Mouse (Mus musculus): ENCODE results near the gene Kbtbd2.

- TF ChIP-seq CTCF (IDR thresholded peaks at IDR 0.05; ENCODE audit: borderline replicate concordance, control insufficient read depth, extremely low read depth, insufficient read depth, low read length, poor library complexity) (no peak), POLR2A (IDR thresholded peaks at IDR 0.05; ENCODE audit: control insufficient read depth, extremely low read depth, insufficient read depth, low read length, poor library complexity) (no peak)
Measured at GRCm38 (mm10) chr6:56789336-56789735, 8.3 kb downstream of the Kbtbd2 start.
